Mouse (Mus musculus) midbrain, postnatal 0 days (tissue): ENCODE results near the gene Rfc1. TPM values are rescaled to one million over a fixed set of nuclear protein-coding genes. Genes with fewer than 3 reads are reported as not detected.
A peak's percentile ranks its signal among the peaks of the same experiment; 100 is the strongest.
"Not testable (repeated sequence)": the region's sequence is repeated elsewhere in the genome, so short reads cannot be mapped to it uniquely, and the experiment has no call there.

Source experiments
- ATAC-seq: fragments of 200-750 bp; cut with Nextera tagmentation; 2 replicates; pipeline ENCODE4 v1.8.0; 2017; ENCODE audit warnings: moderate number of reproducible peaks, mild to moderate bottlenecking, moderate TSS enrichment, moderate library complexity; ENCODE audit not compliant: low FRiP score
- DNase-seq: peaks from one replicate; pipeline ENCODE4 v3.0.0-alpha.2; 2015; ENCODE audit warnings: low spot score
- H3K27ac ChIP-seq: fragments of 300-500 bp; sonication (generic); 2 replicates; pipeline ENCODE4 v1.5.1; 2014; ENCODE audit warnings: low read depth, mild to moderate bottlenecking, low read length, mixed read lengths
- H3K27me3 ChIP-seq: fragments of 300-500 bp; sonication (generic); 2 replicates; pipeline ENCODE4 v1.6.1; 2014; ENCODE audit warnings: low read length, control low read depth, mixed read lengths; ENCODE audit not compliant: insufficient read depth
- H3K36me3 ChIP-seq: fragments of 300-500 bp; sonication (generic); 2 replicates; pipeline ENCODE4 v1.6.1; 2014; ENCODE audit warnings: low read length, control low read depth, mixed read lengths; ENCODE audit not compliant: insufficient read depth
- H3K4me1 ChIP-seq: fragments of 300-500 bp; sonication (generic); 2 replicates; pipeline ENCODE4 v1.6.1; 2014; ENCODE audit warnings: mild to moderate bottlenecking, control low read depth, antibody characterized with exemption, low read length, mixed read lengths; ENCODE audit not compliant: insufficient read depth
- H3K4me2 ChIP-seq: fragments of 300-500 bp; sonication (generic); 2 replicates; pipeline ENCODE4 v1.6.1; 2014; ENCODE audit warnings: low read depth, mild to moderate bottlenecking, low read length, mixed read lengths; ENCODE audit not compliant: poor library complexity, severe bottlenecking
- H3K4me3 ChIP-seq: fragments of 300-500 bp; sonication (generic); 2 replicates; pipeline ENCODE4 v1.5.1; 2014; ENCODE audit warnings: low read depth, mild to moderate bottlenecking, low read length, moderate library complexity
- H3K9ac ChIP-seq: fragments of 300-500 bp; sonication (generic); replicated peaks from 2 replicates; pipeline ENCODE4 v1.6.1; 2014; ENCODE audit warnings: mild to moderate bottlenecking, low read length, moderate library complexity, mixed read lengths; ENCODE audit not compliant: poor library complexity, severe bottlenecking
- H3K9me3 ChIP-seq: fragments of 300-500 bp; sonication (generic); 2 replicates; pipeline ENCODE4 v1.6.1; 2016; ENCODE audit warnings: low read length, control low read depth
- CTCF ChIP-seq: IDR thresholded peaks from 2 replicates; pipeline ENCODE4 v1.5.1; 2016; ENCODE audit warnings: antibody characterized with exemption, mild to moderate bottlenecking
- WGBS: fragments of 180-500 bp; shearing (Covaris S2); extraction: QIAGEN DNeasy Blood & Tissue Kit; methylation state at CpG from one replicate; pipeline ENCODE4 v1.1.7; 2014; 5-methylcytosine and 5-hydroxymethylcytosine counted together
- polyA plus RNA-seq: library from polyadenylated mRNA; unstranded; fragments of >200 nt; fragmentation: Nextera tagmentation; extraction: Ambion mirVana; gene quantifications from 2 replicates; pipeline ENCODE4 v1.2.1, GENCODE M21; 2015
- total RNA-seq: library from RNA; depleted of rRNA; stranded (reverse); fragments of >200 nt; gene quantifications from 2 replicates; pipeline ENCODE4 v1.2.3, GENCODE M21; 2014

Gene Rfc1
- total and polyA plus RNA-seq, 2 experiments from 2014 or later = 22.7 to 27.7 TPM

GRCm38 (mm10) chr5:65322165-65322564 lies 13.3 kb downstream of the Rfc1 start:
- H3K4me1 ChIP-seq = no peaks in the 10 kb centered on the region
- H3K9ac ChIP-seq = no peak overlapping the region
- H3K27ac ChIP-seq = no peak overlapping the region
- no peak for ATAC-seq
- peaks cover 5% of the 10 kb centered on the region for H3K36me3 ChIP-seq
- no peak overlapping the region for H3K4me3 ChIP-seq
- WGBS = 92% methylated on average over 10 of the region's 10 CpGs
- no peaks in the 10 kb centered on the region for H3K9me3 ChIP-seq
- no peaks in the 10 kb centered on the region for H3K27me3 ChIP-seq
- DNase-seq = no peak
- TF ChIP-seq CTCF = no peak
- no peak overlapping the region for H3K4me2 ChIP-seq

DNA sequence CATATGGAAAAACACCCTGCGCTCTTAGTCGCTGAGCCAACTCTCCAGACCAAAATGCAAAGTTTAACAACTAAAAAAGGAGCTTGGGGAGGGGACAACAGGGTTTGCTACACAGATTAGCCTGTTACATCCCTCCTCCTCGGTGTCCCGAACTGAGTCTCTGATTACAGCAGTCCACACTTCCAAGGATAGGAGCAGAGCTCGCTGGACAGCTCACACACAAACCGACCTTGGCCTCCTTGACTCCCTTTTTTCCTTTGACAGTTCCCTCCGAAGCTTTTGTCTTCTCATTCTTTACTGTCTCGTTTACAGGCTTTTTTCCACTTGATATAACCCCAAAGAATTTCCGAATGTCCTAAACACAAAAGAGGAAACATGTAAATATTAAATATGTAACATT lies 16.3 kb downstream of the Rfc1 start:
- Histone ChIP-seq H3K9ac (no peak overlapping the region), H3K27ac (no peak overlapping the region), H3K27me3 (no peaks in the 10 kb centered on the region), H3K9me3 (no peaks in the 10 kb centered on the region), H3K4me2 (no peak overlapping the region), H3K36me3 (peaks cover 9% of the 10 kb centered on the region), H3K4me1 (no peaks in the 10 kb centered on the region), H3K4me3 (no peak overlapping the region)
- TF ChIP-seq CTCF = no peak
- DNase-seq (no peak), ATAC-seq (no peak)
- 94% methylated on average over 9 of the region's 9 CpGs for WGBS

DNA sequence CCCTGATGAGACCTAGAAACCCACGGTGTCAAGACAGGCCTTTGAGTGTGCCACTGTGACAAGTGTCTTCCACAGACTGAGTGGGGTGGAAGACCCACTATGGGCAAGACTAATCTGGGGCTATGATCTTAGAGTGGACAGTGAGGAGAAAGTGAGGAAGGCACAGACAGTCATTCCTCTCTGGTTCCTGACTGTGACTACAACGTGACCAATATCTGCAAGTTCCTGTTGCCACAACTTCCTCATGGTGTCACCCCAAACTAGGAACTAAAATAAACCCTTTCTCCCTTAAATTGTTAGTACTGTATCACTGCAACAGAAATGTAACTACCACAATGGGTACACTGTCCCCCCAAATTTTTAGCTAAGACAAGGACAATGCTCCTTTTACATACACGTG lies 26.6 kb downstream of the Rfc1 start:
- Histone ChIP-seq H3K27me3 (no peaks in the 10 kb centered on the region), H3K36me3 (peaks cover 4% of the 10 kb centered on the region; the same call in 1 of the 2 replicates), H3K9ac (no peak overlapping the region), H3K9me3 (no peaks in the 10 kb centered on the region), H3K4me2 (no peak overlapping the region), H3K4me3 (no peak overlapping the region), H3K27ac (no peak overlapping the region), H3K4me1 (no peaks in the 10 kb centered on the region)
- WGBS = over 99% methylated on average over 3 of the region's 3 CpGs
- ATAC-seq (no peak), DNase-seq (no peak)
- TF ChIP-seq CTCF = no peak

DNA sequence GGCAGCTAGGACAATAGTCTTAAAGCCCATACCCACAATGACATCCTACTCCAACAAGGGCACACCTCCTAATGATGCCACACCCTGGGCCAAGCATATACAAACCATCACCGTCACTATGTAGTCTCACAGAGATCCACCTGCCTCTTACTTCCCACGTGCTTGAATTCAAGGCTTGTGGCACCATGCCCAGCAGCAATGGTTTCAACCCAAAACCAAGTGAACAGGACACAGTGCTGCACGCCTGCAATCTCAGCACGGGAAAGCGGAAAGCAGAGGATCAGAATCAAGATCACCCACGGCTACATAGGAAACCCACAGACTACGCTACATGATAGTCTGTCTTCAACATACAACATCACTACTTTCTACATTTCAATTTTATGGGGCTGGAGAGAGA lies 27.3 kb downstream of the Rfc1 start:
- Histone ChIP-seq H3K4me2 (no peak overlapping the region), H3K27me3 (no peaks in the 10 kb centered on the region), H3K27ac (no peak overlapping the region), H3K9me3 (no peaks in the 10 kb centered on the region), H3K36me3 (peaks cover 4% of the 10 kb centered on the region; the same call in 1 of the 2 replicates), H3K9ac (no peak overlapping the region), H3K4me1 (no peaks in the 10 kb centered on the region), H3K4me3 (no peak overlapping the region)
- ATAC-seq (no peak), DNase-seq (no peak)
- TF ChIP-seq CTCF = no peak
- WGBS = 98% methylated on average over 7 of the region's 7 CpGs

DNA sequence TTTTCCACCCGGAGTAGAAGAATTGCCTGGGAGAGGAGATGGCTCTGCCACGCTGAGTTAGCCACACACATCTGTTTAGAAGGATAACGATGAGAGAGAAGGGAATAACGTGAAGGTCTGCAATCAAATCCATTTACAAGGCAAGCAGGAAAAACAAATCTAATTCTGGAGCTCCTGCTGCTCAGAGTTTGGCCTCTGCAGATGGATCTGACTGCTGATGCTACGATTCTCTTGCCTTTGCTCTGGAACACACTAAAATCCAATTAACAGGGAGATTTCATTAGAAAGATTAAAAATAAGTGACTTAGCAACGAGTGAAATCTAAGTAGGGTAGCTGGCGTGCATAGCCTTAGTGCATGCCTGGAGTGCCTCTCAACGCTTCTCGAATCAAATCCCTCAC lies 30.0 kb downstream of the Rfc1 start:
- no peak overlapping the region for H3K4me3 ChIP-seq
- H3K36me3 ChIP-seq = peaks cover 11% of the 10 kb centered on the region; the same call in 1 of the 2 replicates
- no peak overlapping the region for H3K4me2 ChIP-seq
- peak; percentile 2 for DNase-seq
- H3K9me3 ChIP-seq = no peaks in the 10 kb centered on the region
- ATAC-seq = no peak
- no peaks in the 10 kb centered on the region for H3K27me3 ChIP-seq
- 68% methylated on average over 9 of the region's 9 CpGs for WGBS
- H3K9ac ChIP-seq = no peak overlapping the region
- H3K27ac ChIP-seq = no peak overlapping the region
- no peaks in the 10 kb centered on the region for H3K4me1 ChIP-seq
- no peak for TF ChIP-seq CTCF

DNA sequence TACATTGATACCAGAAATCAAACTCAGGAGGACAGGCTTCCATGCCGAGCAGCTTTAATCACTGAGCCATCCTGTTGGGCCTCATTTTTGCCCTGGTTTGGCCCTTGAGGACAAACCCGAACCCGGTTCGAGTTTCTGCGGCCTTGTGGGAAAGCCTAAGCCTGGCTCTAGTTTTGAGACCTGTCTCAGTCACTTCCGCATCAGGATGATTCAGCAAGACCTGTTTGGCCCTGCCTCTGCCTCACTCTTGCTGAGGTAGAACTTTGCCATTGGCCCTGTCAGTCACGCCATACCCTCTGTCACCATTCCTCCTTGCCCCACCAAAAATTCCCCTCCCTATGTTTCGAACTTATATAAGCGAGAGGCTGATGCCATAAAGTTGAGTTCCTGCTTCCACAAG lies 35.3 kb downstream of the Rfc1 start:
- Histone ChIP-seq H3K9me3 (no peaks in the 10 kb centered on the region), H3K27me3 (no peaks in the 10 kb centered on the region), H3K9ac (no peak overlapping the region), H3K4me1 (no peaks in the 10 kb centered on the region), H3K4me2 (no peak overlapping the region), H3K36me3 (peaks cover 13% of the 10 kb centered on the region; the same call in 1 of the 2 replicates), H3K4me3 (no peak overlapping the region), H3K27ac (no peak overlapping the region)
- no peak for ATAC-seq
- WGBS = 91% methylated on average over 9 of the region's 9 CpGs
- TF ChIP-seq CTCF = no peak
- DNase-seq = no peak

DNA sequence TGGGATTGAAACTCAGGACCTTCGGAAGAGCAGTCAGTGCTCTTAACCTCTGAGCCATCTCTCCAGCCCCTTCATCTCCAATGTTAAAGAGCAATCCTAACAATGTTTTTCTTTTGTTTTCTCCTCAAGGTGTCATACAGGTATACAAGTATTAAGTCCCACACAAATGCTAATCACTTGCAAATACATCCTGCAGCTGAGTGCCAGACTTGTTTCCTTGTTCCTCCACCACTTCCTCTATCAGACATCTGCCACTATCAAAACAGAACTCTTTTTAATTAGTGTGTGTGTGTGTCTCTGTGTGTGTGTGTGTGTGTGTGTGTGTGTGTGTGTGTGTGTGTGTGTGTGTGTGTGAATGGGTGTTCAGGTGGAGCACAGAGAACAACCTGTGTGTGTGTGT lies 35.8 kb downstream of the Rfc1 start:
- 90% methylated on average over 1 of the region's 1 CpGs for WGBS
- not testable (repeated sequence) for DNase-seq, H3K4me2 ChIP-seq, H3K27ac ChIP-seq, H3K9me3 ChIP-seq, H3K27me3 ChIP-seq, ATAC-seq, H3K9ac ChIP-seq, H3K4me3 ChIP-seq, H3K4me1 ChIP-seq
- peaks cover 13% of the 10 kb centered on the region; the same call in 1 of the 2 replicates for H3K36me3 ChIP-seq
